Mouse (Mus musculus) hematopoietic stem cell, adult 5-6 weeks (primary cell): ENCODE measurements around the gene Prtg. TPM values are rescaled to one million over a fixed set of nuclear protein-coding genes. Genes with fewer than 3 reads are reported as not detected.

Source experiments
- ATAC-seq, 2 experiments: fragments of 125-278 bp in 1 of 2; replicated peaks in 1 of 2; 2 replicates each; pipeline ENCODE4 v1.8.0; 2016 to 2017; ENCODE audit warnings: inconsistent platforms in 2 of 2, mild to moderate bottlenecking in 2 of 2, moderate number of reproducible peaks in 2 of 2, low read depth in 1 of 2, moderate TSS enrichment in 1 of 2; ENCODE audit not compliant: low FRiP score in 2 of 2, poor library complexity in 2 of 2, severe bottlenecking in 2 of 2, insufficient read depth in 1 of 2, low TSS enrichment in 1 of 2
- total RNA-seq: library from RNA; stranded (forward); fragments of 172-1452, 232-1000 nt; gene quantifications from 2 replicates; pipeline ENCODE4 v1.2.3, GENCODE M21; 2017

Prtg gene
- total RNA-seq: not detected in 2 replicates

DNA sequence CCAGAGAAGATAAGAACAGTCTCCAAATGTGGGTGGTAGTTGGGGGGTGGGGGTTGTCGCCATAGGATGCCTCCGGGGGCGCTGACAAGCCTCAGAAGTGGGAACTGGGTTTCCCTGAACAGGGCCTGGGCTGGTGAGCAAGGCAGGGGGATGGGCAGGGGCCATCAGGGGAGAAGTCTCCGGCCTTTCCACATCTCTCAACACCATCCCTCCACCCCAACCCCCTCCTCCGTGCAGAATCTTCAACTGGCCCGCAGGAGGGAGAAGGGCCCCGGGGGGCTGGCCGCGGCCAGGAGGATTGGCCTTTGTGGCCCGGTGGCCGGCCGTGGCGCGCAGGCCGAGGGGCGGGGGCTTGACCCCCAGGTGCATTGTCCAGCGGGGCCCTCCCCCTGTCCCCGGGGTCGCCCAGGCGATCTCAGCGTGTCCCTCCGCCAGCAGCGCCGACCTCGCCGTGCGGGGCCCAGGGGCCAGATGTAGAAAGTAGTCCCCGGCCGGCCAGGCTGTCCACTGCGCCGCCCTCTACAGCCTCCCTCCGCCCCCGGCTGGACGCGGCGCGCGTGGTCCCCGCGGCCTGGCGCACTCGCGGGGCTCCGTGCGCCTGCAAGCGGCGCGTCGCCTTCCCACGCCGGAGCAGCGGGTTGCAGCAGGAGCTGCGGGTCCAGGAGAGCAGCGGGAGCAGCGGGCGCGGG lies at the start of gene Prtg:
Gene Prtg (plus strand): TSS at position 144 of the 689 bp plus-strand sequence.
- ATAC-seq: no peak

DNA sequence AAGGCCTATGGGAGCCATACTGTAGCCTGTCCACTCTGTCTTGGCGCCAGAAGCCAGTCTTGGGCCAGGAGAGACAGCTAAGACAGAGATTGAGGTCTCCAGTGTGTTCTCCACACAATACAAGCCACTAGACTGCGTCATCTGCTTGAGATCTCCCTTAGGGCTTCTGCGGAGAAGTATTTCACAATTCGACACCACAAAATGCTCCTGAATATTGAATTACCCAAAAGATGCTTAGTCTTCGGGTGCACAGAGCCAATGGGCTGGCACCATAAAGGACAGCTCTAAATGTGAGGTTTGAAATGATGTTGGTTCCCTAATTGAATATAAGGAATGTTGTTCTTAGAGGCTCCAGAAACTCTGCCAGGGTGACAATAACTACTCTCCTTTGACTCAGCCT lies 49.5 kb upstream of the Prtg start:
- no peak for ATAC-seq

DNA sequence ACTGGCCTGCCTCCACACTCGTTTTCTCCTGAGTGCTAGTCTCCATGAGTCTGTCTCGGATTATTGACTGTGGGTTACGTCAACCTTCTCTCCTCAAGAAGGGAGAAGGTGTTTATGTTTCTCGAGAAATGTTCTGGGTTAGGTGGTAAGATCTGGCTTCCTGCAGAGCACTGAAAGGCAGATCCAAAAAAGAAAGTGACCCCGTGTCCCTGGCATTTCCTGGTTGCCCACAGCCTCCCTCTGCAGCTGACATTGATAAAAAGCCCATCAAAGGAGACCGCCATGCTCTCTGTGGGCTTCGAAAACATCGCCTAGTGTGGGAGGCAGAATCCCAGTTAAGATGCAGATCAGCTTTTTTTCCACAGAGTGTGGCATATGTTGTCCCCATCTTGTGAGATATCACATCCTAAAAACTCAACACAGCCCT lies 48.0 kb upstream of the Prtg start:
- ATAC-seq: no peak

DNA sequence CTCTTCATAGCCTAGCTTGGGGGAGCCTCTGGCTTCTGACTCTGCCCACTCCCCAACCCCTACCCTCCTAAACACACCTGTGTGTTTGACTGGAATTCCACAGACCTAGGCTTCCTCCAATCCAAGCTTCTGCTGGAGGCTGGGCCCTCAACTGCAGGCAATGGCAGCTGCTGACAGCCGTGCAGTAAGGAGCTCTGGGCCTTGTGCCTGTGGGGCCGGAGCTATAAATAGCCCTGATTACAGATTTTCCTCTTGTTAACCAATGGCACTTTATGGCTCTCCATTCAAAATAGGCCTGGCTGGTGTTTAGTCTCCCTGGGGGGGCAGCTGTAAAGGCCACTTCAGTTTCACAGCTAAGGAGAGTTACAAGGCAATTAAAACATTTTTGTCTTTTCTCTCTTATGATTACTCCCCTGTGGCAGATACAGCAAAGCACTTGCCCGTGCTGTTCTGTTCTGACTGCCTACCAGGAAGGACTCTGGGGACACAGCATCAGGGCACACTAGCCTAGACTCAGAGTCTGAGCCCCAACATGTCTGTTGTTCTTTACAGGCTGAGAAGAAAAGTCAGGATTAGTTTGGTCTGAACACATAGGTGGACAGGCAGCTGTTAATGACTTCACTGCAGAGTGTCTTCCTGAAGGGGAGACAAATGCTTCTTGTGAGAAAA lies 43.5 kb upstream of the Prtg start:
- ATAC-seq: no peak

DNA sequence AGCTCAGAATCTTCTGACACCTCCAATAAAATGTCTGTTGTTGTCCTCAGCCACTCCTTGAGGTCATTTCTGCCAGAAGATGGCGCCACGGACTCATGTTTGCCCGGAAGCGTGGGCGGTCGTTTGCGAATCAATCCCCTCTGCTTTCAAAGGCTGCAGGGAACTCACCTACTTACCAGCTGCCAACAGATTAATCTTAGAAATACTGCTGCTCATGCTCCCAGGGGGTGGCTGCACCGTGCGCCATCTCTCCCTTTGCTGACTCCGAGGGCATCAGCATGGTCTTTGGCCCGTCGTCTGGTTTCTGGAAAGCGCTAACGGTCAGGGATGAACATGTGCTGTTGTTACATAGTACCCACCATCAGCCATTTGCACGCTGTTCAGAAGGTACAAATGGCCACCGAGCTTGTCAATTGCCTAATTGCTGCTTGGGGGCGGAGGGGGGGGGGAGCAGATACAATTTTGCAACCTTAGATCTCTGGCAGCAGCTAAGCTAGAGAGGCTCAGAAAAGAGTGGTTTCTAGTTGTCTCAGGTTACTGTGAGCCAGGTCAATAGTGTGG lies 39.8 kb upstream of the Prtg start:
- peak; percentile 87 to 95 for ATAC-seq

DNA sequence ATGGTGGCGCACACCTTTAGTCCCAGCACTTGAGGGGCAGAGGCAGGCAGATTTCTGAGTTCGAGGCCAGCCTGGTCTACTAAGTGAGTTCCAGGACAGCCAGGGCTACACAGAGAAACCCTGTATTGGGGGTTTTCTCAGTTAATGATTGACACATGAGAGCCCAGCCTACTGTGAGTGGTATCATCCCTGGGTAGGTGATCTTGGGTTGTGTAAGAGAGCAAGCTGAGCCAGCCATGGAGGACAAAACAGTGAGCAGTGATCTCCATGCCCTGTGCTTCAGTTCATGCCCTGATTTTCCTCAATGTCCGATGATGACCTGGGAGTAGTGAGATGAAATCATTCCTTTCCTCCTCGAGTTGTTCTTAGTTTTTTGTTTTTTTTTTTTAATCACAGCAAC lies 31.7 kb upstream of the Prtg start:
- ATAC-seq: no peak

DNA sequence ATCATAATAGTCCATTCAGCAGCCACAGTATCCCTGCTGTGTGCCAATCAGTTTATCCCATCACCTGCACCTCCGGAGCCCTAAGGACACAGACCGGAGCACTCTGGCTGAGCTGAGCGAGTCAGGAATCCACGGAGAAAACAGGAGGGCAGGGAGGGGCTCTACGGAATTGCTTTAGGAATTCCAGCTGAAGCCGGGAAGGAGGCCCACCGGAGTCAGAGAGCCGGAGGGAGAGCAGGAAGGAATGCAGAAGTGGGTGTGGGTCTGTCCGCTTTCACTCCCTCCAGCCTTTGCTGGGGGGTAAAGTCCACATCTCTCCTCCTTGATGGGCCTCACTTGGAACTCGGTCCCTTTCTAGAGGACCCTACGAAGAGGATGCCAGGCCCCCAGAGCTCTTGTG lies 27.7 kb upstream of the Prtg start:
- no peak for ATAC-seq

DNA sequence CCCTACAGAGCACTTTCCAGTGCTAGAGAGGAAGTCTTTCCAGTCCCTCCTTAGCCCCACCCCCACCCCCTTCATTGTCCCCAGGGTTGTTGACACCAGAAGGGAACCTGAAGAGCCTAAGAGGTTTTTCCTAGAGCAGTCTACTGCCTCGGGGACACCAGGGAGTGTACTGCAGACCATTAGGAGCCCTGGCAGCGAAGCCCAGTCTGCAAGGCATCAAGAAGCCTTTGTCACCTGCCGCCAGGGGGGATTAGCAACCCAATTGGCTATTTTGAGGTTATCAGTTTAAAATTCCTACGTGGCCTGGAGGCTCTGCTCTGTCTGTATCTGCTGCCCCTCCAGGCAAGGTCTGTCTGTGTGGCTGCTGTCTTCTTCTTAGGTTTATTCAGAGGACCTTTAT lies 26.9 kb upstream of the Prtg start:
- ATAC-seq: no peak

DNA sequence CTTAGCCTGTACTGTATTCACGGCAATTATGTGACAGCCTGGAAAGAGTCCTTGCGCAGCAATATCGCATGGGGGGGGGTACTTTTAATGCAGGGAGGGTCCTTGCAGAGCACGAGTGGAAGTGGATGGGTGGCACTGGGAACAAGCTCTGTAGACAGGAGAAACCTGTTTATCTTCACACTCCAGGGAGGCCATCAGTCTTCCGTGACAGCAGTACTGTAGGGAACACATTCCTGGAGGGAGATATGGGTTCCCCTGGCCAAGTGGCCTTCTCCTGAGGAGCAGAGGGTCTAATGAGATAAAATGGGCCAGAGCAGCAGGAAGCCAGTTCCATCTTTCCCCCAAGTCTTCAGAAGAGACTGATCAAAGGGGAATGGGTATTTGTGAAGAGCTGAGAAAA lies 26.0 kb upstream of the Prtg start:
- ATAC-seq: no peak

DNA sequence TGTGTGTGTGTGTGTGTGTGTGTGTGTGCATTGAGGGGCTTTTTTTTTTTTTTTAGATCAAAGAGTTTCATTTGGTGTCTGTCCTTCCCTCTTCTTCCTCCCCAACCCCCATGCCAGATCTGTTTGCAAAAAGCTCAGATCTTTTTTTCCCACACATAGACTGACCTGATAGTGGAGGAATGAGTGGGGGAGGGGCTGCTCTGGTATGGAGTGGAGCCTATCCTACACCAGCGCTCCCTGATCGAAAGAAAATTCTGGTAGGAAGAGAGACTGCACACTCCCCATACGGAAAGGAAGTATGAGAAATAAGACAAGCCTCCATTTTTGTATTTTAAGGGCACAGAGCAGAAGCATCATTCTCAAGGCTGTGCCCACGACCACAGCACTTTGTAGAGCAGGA lies 25.2 kb upstream of the Prtg start:
- ATAC-seq: no peak

DNA sequence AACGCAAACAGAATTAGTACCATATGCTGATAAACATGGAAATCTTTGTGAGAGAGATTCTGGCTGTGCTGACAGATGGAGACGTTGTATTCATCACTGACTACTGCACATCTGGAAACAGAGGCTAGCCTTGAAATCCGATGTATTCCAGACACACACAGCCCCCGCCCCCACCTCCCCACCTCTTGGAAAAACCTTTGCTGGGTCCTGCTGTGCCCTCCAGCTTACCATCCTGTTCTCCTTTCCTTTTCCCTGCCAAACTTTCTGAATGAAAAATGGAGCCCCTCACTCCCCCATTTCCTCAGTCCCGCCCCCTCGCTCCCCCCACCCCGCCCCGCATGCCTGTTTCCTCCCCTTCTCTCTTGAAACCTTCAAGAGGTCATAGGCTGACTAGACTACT lies 24.6 kb upstream of the Prtg start:
- no peak for ATAC-seq

DNA sequence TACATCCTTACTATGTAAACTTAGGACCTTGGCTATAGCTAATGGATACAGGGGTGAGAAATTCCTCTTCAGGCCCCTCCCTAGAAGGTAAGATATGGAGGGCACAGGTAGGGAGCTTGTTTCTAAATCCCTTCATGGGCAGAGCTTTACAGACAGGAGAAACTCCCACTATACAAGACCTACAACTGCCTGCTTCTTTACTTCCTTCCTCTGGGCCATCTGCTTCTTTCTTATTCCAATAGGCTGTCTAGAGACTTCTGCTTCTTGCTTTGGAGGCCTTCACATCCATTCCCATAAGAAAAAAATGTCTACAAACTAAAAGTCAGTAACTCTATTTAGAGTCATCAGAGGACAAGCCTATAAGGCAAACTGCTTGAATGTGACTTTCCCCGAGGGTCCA lies 18.9 kb upstream of the Prtg start:
- no peak for ATAC-seq

DNA sequence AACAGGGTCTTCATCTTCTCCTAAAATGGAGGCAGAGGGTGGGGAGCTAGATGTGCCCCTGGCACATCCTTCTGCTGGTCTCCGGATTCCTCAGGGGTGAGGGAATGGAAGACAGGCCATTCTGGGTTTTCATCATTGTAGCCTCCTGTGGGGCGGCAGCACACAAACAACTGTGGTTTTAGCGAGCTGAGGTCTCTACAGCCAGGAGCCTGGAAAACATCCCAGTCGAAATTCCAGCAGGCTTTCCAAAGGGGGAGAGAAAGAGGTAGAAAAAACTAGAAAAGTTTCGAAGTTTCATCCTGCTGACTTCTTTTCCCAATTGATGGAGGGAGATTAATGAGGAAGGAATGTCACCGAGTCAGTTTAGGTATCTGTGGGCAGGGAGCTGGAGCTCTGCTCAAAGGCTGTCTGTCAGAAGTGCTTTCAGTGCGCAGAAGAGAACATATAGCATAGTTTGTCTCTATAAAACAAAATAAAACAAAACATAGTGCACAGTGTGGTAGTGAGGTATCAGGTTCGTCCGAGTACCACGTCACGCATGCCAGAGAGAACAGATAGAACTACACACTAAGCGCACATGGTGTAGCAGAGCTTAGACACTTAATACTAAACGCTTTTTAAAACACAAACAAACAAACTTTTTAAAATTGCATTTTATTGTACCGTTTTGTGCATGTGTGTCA lies 16.0 kb upstream of the Prtg start:
- ATAC-seq: no peak

DNA sequence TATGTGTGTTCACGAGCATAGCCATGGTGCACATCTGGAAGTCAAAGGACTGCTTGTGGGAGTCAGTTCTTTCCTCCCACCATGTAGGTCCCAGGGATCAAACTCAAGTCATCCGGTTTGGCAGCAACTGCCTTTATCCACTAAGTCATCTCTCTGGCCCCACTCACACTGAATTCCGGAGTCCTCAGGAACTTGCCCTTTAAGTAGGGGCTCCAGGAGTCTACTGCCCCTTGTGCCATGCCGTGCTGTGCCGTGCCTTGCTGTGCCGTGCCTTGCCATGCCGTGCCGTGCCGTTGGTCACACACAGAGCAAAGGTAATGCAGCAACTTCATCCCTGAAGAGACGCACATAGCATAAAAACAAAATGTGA lies 15.5 kb upstream of the Prtg start:
- ATAC-seq: no peak

DNA sequence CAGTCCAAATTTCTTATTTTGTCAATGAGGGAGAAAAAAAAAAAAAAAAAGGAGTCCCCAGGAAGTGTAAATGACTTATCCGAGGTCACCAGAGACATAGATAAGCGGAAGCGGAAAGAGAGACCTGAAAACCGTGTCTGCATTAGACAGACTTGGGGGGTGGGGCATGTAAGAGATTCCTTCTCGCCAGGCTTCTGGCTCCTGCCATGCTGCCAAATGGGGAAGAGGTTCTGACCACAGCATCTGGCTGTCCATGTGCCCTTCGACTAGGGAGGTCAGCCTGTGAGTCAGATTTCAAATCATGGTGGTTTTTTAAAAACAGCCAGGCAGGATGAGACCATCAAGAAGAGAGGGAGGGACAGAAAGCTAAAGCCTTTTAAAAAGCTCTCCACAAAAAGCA lies 15.0 kb upstream of the Prtg start:
- no peak for ATAC-seq

DNA sequence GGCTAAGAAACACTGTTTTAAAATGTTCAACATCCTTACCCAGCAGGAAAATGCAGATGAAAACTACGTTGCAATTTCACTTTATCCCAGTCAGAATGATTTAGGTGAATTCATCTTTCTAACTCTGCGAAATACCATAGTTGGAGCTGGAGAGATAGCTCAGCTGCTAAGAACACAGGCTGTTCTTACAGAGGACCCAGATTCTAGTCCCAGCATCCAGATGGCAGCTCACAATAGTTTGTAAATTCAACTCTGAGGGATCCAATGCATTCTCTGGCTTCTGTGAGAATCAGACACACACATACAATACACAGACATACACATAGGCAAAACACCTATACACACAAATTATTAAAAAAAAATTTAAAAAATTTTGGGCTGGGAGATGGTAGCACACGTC lies 11.4 kb upstream of the Prtg start:
- ATAC-seq: no peak

DNA sequence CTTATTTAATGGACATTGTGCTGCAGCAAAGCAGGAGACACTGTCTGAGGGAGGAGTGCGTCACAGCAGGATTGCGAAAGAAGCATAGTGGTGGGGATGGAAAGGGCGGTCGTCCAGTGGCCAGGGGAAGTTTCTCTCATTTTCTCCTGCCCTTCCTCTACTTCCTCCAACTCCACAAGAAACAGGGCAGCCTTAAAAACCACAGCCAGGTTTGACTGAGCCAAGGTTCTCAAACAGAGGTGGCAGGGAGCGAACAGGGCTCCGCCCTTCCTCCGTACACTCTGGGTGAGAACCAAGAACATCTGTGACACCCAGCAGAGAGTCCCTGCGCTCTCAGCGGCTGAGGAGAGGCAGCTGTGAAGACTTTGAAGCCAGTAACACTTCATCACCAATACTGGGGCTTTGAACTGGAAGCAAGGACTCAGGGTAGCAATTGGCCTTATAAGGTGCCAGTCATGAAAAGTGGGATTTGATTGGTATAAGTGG lies 9.5 kb upstream of the Prtg start:
- ATAC-seq: peak; percentile 46 to 75; a peak in 3 of 4 replicates

DNA sequence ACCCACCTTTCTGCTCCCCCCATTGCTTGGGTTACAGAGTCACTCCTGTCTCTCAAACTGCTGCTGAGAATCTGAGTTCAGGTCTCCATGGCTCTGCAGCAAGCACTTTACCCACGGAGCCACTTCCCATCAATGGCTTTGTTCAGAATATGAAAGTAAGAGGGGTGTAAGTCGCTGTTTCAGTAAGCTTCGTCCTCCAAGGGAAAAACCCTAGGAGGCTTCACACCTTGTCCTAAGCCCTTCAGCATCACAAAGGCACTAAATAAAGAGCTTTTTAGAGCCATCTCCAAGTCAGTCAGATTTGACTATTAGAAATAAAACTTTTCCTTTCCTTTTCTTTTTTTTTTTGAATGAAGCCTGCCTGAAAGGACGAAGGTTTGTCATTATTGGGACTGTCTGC lies 3.4 kb upstream of the Prtg start:
- no peak for ATAC-seq
